Comparison of ENCODE assay signal across 9 mouse cellular contexts in the genomic region with DNA sequence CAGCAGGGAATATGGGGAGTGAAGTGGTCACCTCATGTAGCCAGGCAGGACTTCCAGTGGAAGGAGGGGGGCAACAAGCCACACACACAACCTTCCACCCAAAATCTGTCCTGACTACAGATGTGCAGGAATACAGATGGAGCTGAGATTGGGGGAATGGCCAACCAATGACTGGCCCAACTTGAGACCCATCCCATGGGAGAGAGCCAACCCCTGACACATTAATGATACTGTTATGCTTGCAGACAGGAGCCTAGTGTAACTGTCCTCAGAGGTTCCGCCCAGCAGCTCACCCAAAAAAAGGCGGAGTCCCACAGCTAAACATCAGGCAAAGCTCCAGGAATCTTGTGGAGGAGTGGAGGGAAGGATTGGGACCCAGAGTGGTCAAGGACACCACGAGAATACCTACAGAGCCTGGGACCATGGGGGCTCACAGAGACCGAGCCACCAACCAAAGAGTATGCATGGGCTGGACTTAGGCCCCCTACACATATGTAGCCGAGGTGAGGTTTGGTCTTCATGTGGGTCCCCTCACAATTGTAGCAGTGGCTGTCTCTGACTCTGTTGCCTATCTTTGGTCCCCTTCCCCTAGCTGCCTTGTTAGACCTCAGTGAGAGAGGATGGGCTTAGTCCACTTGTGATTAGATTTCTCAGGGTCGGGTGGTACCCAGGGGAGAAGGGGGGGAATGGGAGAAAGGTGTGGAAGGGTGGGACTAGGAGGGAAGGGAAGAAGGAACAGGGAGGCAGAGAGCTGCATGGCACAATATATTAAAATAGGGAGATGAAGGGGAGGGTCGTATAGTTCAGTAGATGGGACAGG. TPM values are rescaled to one million over a fixed set of nuclear protein-coding genes. Genes with fewer than 3 reads are reported as not detected.
DNase-seq lines count a peak whose midpoint lies in the region; ATAC-seq and TF ChIP-seq lines count a peak whose summit lies in the region.
"Had no signal": no experiment of that assay in that cellular context is flagged by ENCODE, and none has a peak within 500 bp of the region (broad histone marks: within the 10 kb centered on the region; RNA-seq: fewer than 3 reads in every experiment).

No protein-coding gene starts in this region.

- ATAC-seq in forebrain, embryonic 13.5 days = peak; percentile 30; the same call in 1 of the 2 replicates
- peak; percentile 53 for ATAC-seq in neural tube, embryonic 13.5 days (ENCODE audit: low read depth)

- H3K4me3 ChIP-seq in layer of hippocampus, adult 2 months = no peak overlapping the region
- no peak overlapping the region for H3K4me3 ChIP-seq in forebrain, embryonic 13.5 days
- peak overlapping the region; percentile 46; the same call in 1 of the 2 replicates for H3K4me3 ChIP-seq in limb, embryonic 10.5 days
- H3K4me3 ChIP-seq in neural tube, embryonic 13.5 days = peak overlapping the region; percentile 29; the same call in 1 of the 2 replicates
- H3K4me3 ChIP-seq: erythroblast, embryonic 14.5 days had no signal

- H3K9me3 ChIP-seq in forebrain, embryonic 13.5 days (replicated peaks) = peaks cover 1% of the 10 kb centered on the region; the same call in 1 of the 2 replicates
- H3K9me3 ChIP-seq in limb, embryonic 10.5 days (replicated peaks) = no peaks in the 10 kb centered on the region
- peaks cover 3% of the 10 kb centered on the region; the same call in 1 of the 2 replicates for H3K9me3 ChIP-seq in neural tube, embryonic 13.5 days

- peaks cover 37% of the 10 kb centered on the region for H3K27me3 ChIP-seq in forebrain, embryonic 13.5 days
- H3K27me3 ChIP-seq in limb, embryonic 10.5 days (ENCODE audit: low read depth, poor library complexity, severe bottlenecking) = peaks cover 11% of the 10 kb centered on the region
- peaks cover 18% of the 10 kb centered on the region for H3K27me3 ChIP-seq in neural tube, embryonic 13.5 days

- H3K4me2 ChIP-seq in forebrain, embryonic 13.5 days = peak overlapping the region; percentile 48
- H3K4me2 ChIP-seq in neural tube, embryonic 13.5 days = peak overlapping the region; percentile 55

- H3K4me1 ChIP-seq in forebrain, embryonic 13.5 days = peaks cover 7% of the 10 kb centered on the region; the same call in 1 of the 2 replicates
- peaks cover 6% of the 10 kb centered on the region; the same call in 1 of the 2 replicates for H3K4me1 ChIP-seq in limb, embryonic 10.5 days
- H3K4me1 ChIP-seq in neural tube, embryonic 13.5 days (replicated peaks) = peaks cover 5% of the 10 kb centered on the region; the same call in 1 of the 2 replicates

- WGBS in forebrain, embryonic 13.5 days = 62% methylated on average over 7 of the region's 7 CpGs
- WGBS in limb, embryonic 10.5 days = 63% methylated on average over 7 of the region's 7 CpGs
- 70% methylated on average over 7 of the region's 7 CpGs for whole genome bisulfite sequencing in neural tube, embryonic 13.5 days

- no peak for DNase-seq in layer of hippocampus, adult 2 months (ENCODE audit: low spot score in 2 of 2)
- no peak for DNase-seq in layer of hippocampus, postnatal 14 days (ENCODE audit: low spot score in 2 of 2)
- no peak for DNase-seq in limb, embryonic 10.5 days (ENCODE audit: low spot score)
- no peak for DNase-seq in frontal cortex, postnatal 14 days (ENCODE audit: low spot score in 2 of 2)
- no peak for DNase-seq in right cerebral cortex, postnatal 25 days
- no peak for DNase-seq in cerebellum, adult 9-11 months

- H3K27ac ChIP-seq in layer of hippocampus, adult 2 months = peak overlapping the region; percentile 21; the same call in 1 of the 2 replicates
- no peak overlapping the region for H3K27ac ChIP-seq in forebrain, embryonic 13.5 days
- peak overlapping the region; percentile 51; the same call in 1 of the 2 replicates for H3K27ac ChIP-seq in limb, embryonic 10.5 days
- H3K27ac ChIP-seq in neural tube, embryonic 13.5 days (replicated peaks) = no peak overlapping the region

- H3K9ac ChIP-seq in forebrain, embryonic 13.5 days = no peak overlapping the region; the same call in 1 of the 2 replicates
- H3K9ac ChIP-seq in neural tube, embryonic 13.5 days = 0 out of 2 replicates have a peak overlapping the region, but pooled peaks have one; percentile 49

- H3K36me3 ChIP-seq in forebrain, embryonic 13.5 days (ENCODE audit: poor library complexity, severe bottlenecking) = no peaks in the 10 kb centered on the region
- H3K36me3 ChIP-seq in limb, embryonic 10.5 days = no peaks in the 10 kb centered on the region
- no peaks in the 10 kb centered on the region for H3K36me3 ChIP-seq in neural tube, embryonic 13.5 days

- TF ChIP-seq CTCF in layer of hippocampus, adult 2 months (conservative IDR thresholded peaks at IDR 0.05) = no peak

RNA-seq across cellular contexts. Expression of a gene that starts 39.9 kb away (rescaled TPM):
- 1 to 10 TPM; 1.5 to 1.9 TPM for total RNA-seq in layer of hippocampus, adult 2 months (2021)
- total RNA-seq in layer of hippocampus, postnatal 14 days (2021) = 1 to 10 TPM; 1.7 to 2.1 TPM
- polyA plus RNA-seq in forebrain, embryonic 13.5 days (2015; fragmentation: Nextera tagmentation; extraction: Ambion mirVana) = 1.5 and 1.7 TPM in 2 replicates
- 0.51 and 0.79 TPM in 2 replicates for polyA plus RNA-seq in limb, embryonic 10.5 days (2016; fragmentation: Nextera tagmentation; extraction: Ambion mirVana)
- 0.65 and 0.82 TPM in 2 replicates for polyA plus RNA-seq in neural tube, embryonic 13.5 days (2015; fragmentation: Nextera tagmentation; extraction: Ambion mirVana)
- polyA plus RNA-seq: erythroblast, embryonic 14.5 days had no signal

RNA-seq across cellular contexts. Expression of a gene that starts 40.2 kb away (rescaled TPM):
- 100 to 1,000 TPM; 239 to 246 TPM for total RNA-seq in layer of hippocampus, adult 2 months (2021)
- total RNA-seq in layer of hippocampus, postnatal 14 days (2021) = 100 to 1,000 TPM; 256 to 270 TPM
- polyA plus RNA-seq in forebrain, embryonic 13.5 days (2015; fragmentation: Nextera tagmentation; extraction: Ambion mirVana) = 18.7 and 19.0 TPM in 2 replicates
- polyA plus RNA-seq in limb, embryonic 10.5 days (2016; fragmentation: Nextera tagmentation; extraction: Ambion mirVana) = 3.1 and 3.6 TPM in 2 replicates
- 79.9 and 83.0 TPM in 2 replicates for polyA plus RNA-seq in neural tube, embryonic 13.5 days (2015; fragmentation: Nextera tagmentation; extraction: Ambion mirVana)
- polyA plus RNA-seq: erythroblast, embryonic 14.5 days had no signal

Comparison
In these comparisons a context has a peak if more than half of its experiments do, and no peak if none do; other contexts are left out.
1. H3K27ac ChIP-seq: peak in layer of hippocampus, adult 2 months (single experiment) and limb, embryonic 10.5 days (single experiment); none in forebrain, embryonic 13.5 days (single experiment) and neural tube, embryonic 13.5 days (single experiment).
2. H3K4me3 ChIP-seq: peak in limb, embryonic 10.5 days (single experiment) and neural tube, embryonic 13.5 days (single experiment); none in layer of hippocampus, adult 2 months (single experiment) and forebrain, embryonic 13.5 days (single experiment).